Mouse (Mus musculus) spleen, adult 12 weeks (tissue): ENCODE results near the gene Ica1.

ENCODE experiments used
- DNase-seq: peaks from one replicate; pipeline ENCODE4 v3.0.0; 2022; ENCODE audit warnings: low spot score

The Ica1 gene

GRCm38 (mm10) chr6:8742449-8742848, 35.8 kb downstream of the Ica1 start:
- DNase-seq: no peak

- DNase-seq: no peak
These were observed 36.6 kb downstream of the Ica1 start for GRCm38 (mm10) chr6:8741659-8742058.

- DNase-seq: no peak
These were observed 38.2 kb downstream of the Ica1 start for GRCm38 (mm10) chr6:8740092-8740491.

GRCm38 (mm10) chr6:8738396-8738795, 39.9 kb downstream of the Ica1 start:
- DNase-seq: no peak

- no peak for DNase-seq
These were observed 41.8 kb downstream of the Ica1 start for GRCm38 (mm10) chr6:8736493-8736820.

GRCm38 (mm10) chr6:8735657-8736492, 42.4 kb downstream of the Ica1 start:
- DNase-seq: peak; percentile 42

- no peak for DNase-seq
These were observed 43.2 kb downstream of the Ica1 start for GRCm38 (mm10) chr6:8735044-8735443.

GRCm38 (mm10) chr6:8732492-8732891, 45.8 kb downstream of the Ica1 start:
- DNase-seq: no peak

- no peak for DNase-seq
These were observed 46.6 kb downstream of the Ica1 start for GRCm38 (mm10) chr6:8731656-8732191.

- DNase-seq: no peak
These were observed 47.9 kb downstream of the Ica1 start for GRCm38 (mm10) chr6:8730433-8730832.

GRCm38 (mm10) chr6:8727806-8728205, 50.5 kb downstream of the Ica1 start:
- no peak for DNase-seq

- DNase-seq: no peak
These were observed 52.7 kb downstream of the Ica1 start for GRCm38 (mm10) chr6:8725610-8726009.

GRCm38 (mm10) chr6:8719692-8720091, 58.6 kb downstream of the Ica1 start:
- DNase-seq: no peak

GRCm38 (mm10) chr6:8717967-8718366, 60.3 kb downstream of the Ica1 start:
- DNase-seq: no peak

- no peak for DNase-seq
These were observed 61.7 kb downstream of the Ica1 start for GRCm38 (mm10) chr6:8716539-8716938.

GRCm38 (mm10) chr6:8711246-8711645, 67.0 kb downstream of the Ica1 start:
- DNase-seq: no peak

- no peak for DNase-seq
These were observed 83.4 kb downstream of the Ica1 start for GRCm38 (mm10) chr6:8694636-8695514.

- no peak for DNase-seq
These were observed 84.2 kb downstream of the Ica1 start for GRCm38 (mm10) chr6:8693926-8694635.

- no peak for DNase-seq
These were observed 85.0 kb downstream of the Ica1 start for GRCm38 (mm10) chr6:8693141-8693881.

GRCm38 (mm10) chr6:8691199-8691975, 86.9 kb downstream of the Ica1 start:
- DNase-seq: no peak

- no peak for DNase-seq
These were observed 87.8 kb downstream of the Ica1 start for GRCm38 (mm10) chr6:8690441-8690840.
